Mouse (Mus musculus): ENCODE data around the gene Rasl2-9. TPM values are rescaled to one million over a fixed set of nuclear protein-coding genes. Genes with fewer than 3 reads are reported as not detected.

Rasl2-9 gene
- total and polyA plus RNA-seq, 2 experiments from 2014 or later, result 0.57 TPM; not detected in 1

GRCm38 (mm10) chr7:5092381-5092780 lies 33.4 kb downstream of the Rasl2-9 start:
- no peaks in the 10 kb centered on the region for H3K9me3 ChIP-seq (ENCODE audit: low read length)
- no peak overlapping the region for H3K9ac ChIP-seq (replicated peaks; ENCODE audit: low read length, poor library complexity, severe bottlenecking)
- DNase-seq (ENCODE audit: low spot score) (no peak), ATAC-seq (ENCODE audit: low FRiP score) (no peak)
- H3K27ac ChIP-seq (ENCODE audit: low read depth, low read length), result no peak overlapping the region
- no peak overlapping the region for H3K4me3 ChIP-seq (ENCODE audit: low read depth, low read length)
- no peak overlapping the region for H3K4me2 ChIP-seq (ENCODE audit: low read depth, low read length, poor library complexity, severe bottlenecking)
- peaks cover 44% of the 10 kb centered on the region for H3K36me3 ChIP-seq (ENCODE audit: insufficient read depth, low read length)
- no peaks in the 10 kb centered on the region for H3K4me1 ChIP-seq (ENCODE audit: insufficient read depth, low read length)
- H3K27me3 ChIP-seq (ENCODE audit: insufficient read depth, low read length), result no peaks in the 10 kb centered on the region
- no peak for TF ChIP-seq CTCF (IDR thresholded peaks at IDR 0.05)
- WGBS, result 86% methylated on average over 6 of the region's 6 CpGs

GRCm38 (mm10) chr7:5091008-5091728 lies 34.6 kb downstream of the Rasl2-9 start:
- 93% methylated on average over 15 of the region's 15 CpGs for WGBS
- no peak for DNase-seq (ENCODE audit: low spot score)

DNA sequence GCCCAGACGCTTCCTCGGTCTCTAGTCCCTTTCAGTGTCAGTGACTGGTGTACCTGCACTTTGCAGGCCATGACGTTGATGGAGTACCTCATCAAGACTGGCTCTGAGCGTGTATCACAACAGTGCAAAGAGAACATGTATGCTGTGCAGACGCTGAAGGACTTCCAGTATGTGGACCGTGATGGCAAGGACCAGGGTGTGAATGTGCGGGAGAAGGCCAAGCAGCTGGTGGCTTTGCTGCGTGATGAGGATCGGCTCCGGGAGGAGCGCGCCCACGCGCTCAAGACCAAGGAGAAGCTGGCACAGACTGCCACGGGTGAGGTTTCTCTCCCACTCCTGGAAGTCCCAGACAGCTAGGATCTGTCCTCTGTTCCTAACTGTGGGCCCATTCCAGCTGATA lies 35.9 kb downstream of the Rasl2-9 start:
- no peak overlapping the region for H3K4me2 ChIP-seq (ENCODE audit: low read depth, low read length, poor library complexity, severe bottlenecking)
- WGBS, result 94% methylated on average over 15 of the region's 15 CpGs
- no peak overlapping the region for H3K27ac ChIP-seq (ENCODE audit: low read depth, low read length)
- no peaks in the 10 kb centered on the region for H3K9me3 ChIP-seq (ENCODE audit: low read length)
- no peak overlapping the region for H3K4me3 ChIP-seq (ENCODE audit: low read depth, low read length)
- H3K27me3 ChIP-seq (ENCODE audit: insufficient read depth, low read length), result no peaks in the 10 kb centered on the region
- no peaks in the 10 kb centered on the region for H3K4me1 ChIP-seq (ENCODE audit: insufficient read depth, low read length)
- no peak overlapping the region for H3K9ac ChIP-seq (replicated peaks; ENCODE audit: low read length, poor library complexity, severe bottlenecking)
- peaks cover 34% of the 10 kb centered on the region for H3K36me3 ChIP-seq (ENCODE audit: insufficient read depth, low read length)
- TF ChIP-seq CTCF (IDR thresholded peaks at IDR 0.05), result no peak
- no peak for DNase-seq (ENCODE audit: low spot score)
- no peak for ATAC-seq (ENCODE audit: low FRiP score)

More at GRCm38 (mm10) chr7:5091008-5091728, 34.6 kb downstream of the Rasl2-9 start:
- no peak for TF ChIP-seq CTCF (IDR thresholded peaks at IDR 0.05)
- Histone ChIP-seq H3K9ac (replicated peaks; ENCODE audit: low read length, poor library complexity, severe bottlenecking) (no peak overlapping the region), H3K4me1 (ENCODE audit: insufficient read depth, low read length) (no peaks in the 10 kb centered on the region), H3K4me3 (ENCODE audit: low read depth, low read length) (no peak overlapping the region), H3K27me3 (ENCODE audit: insufficient read depth, low read length) (no peaks in the 10 kb centered on the region), H3K27ac (ENCODE audit: low read depth, low read length) (no peak overlapping the region), H3K36me3 (ENCODE audit: insufficient read depth, low read length) (peaks cover 43% of the 10 kb centered on the region), H3K4me2 (ENCODE audit: low read depth, low read length, poor library complexity, severe bottlenecking) (no peak overlapping the region), H3K9me3 (ENCODE audit: low read length) (no peaks in the 10 kb centered on the region)
- ATAC-seq (ENCODE audit: low FRiP score), result no peak

- no peak for ATAC-seq (ENCODE audit: low FRiP score)
- 85% methylated on average over 4 of the region's 4 CpGs for WGBS
- no peak for TF ChIP-seq CTCF (IDR thresholded peaks at IDR 0.05)
Observed at GRCm38 (mm10) chr7:5087886-5088285, 37.9 kb downstream of the Rasl2-9 start.

GRCm38 (mm10) chr7:5086921-5087440 lies 38.8 kb downstream of the Rasl2-9 start:
- Histone ChIP-seq H3K4me2 (ENCODE audit: low read depth, low read length, poor library complexity, severe bottlenecking) (no peak overlapping the region), H3K9me3 (ENCODE audit: low read length) (no peaks in the 10 kb centered on the region), H3K36me3 (ENCODE audit: insufficient read depth, low read length) (peaks cover 20% of the 10 kb centered on the region), H3K4me1 (ENCODE audit: insufficient read depth, low read length) (0 out of 2 replicates have a peak, but pooled peaks cover 2% of the 10 kb centered on the region), H3K27me3 (ENCODE audit: insufficient read depth, low read length) (no peaks in the 10 kb centered on the region), H3K4me3 (ENCODE audit: low read depth, low read length) (no peak overlapping the region), H3K27ac (ENCODE audit: low read depth, low read length) (no peak overlapping the region), H3K9ac (replicated peaks; ENCODE audit: low read length, poor library complexity, severe bottlenecking) (no peak overlapping the region)
- TF ChIP-seq CTCF (IDR thresholded peaks at IDR 0.05), result no peak
- no peak for ATAC-seq (ENCODE audit: low FRiP score)
- DNase-seq (ENCODE audit: low spot score), result no peak
- WGBS, result 67% methylated on average over 5 of the region's 5 CpGs

More at GRCm38 (mm10) chr7:5087886-5088285, 37.9 kb downstream of the Rasl2-9 start:
- H3K9ac ChIP-seq (replicated peaks; ENCODE audit: low read length, poor library complexity, severe bottlenecking), result no peak overlapping the region
- no peak overlapping the region for H3K4me2 ChIP-seq (ENCODE audit: low read depth, low read length, poor library complexity, severe bottlenecking)
- no peak overlapping the region for H3K4me3 ChIP-seq (ENCODE audit: low read depth, low read length)
- H3K27me3 ChIP-seq (ENCODE audit: insufficient read depth, low read length), result no peaks in the 10 kb centered on the region
- no peak overlapping the region for H3K27ac ChIP-seq (ENCODE audit: low read depth, low read length)
- H3K4me1 ChIP-seq (ENCODE audit: insufficient read depth, low read length), result no peaks in the 10 kb centered on the region
- DNase-seq (ENCODE audit: low spot score), result no peak
- H3K9me3 ChIP-seq (ENCODE audit: low read length), result no peaks in the 10 kb centered on the region
- H3K36me3 ChIP-seq (ENCODE audit: insufficient read depth, low read length), result peaks cover 24% of the 10 kb centered on the region

DNA sequence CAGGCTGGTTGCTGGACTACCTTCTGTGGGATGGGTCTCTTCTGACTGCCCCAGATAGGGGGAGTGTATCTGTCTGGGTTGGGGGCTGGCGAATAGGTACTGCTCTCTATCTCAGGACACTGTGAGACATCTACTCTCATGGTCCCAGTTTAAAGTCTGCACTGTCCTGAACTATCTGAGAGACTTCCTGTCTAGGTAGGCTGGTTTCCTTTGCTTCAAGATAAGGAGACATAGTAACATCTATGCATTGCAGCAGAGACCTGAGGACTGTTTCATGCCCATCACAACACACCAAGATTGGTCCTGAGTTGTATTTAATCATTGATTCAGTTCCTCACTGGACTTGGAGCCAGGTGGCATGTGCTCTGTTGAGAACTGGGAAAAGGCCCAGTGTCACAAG lies 40.2 kb downstream of the Rasl2-9 start:
- no peak for DNase-seq (ENCODE audit: low spot score)
- no peak for ATAC-seq (ENCODE audit: low FRiP score)
- H3K4me2 ChIP-seq (ENCODE audit: low read depth, low read length, poor library complexity, severe bottlenecking), result no peak overlapping the region
- no peak overlapping the region for H3K27ac ChIP-seq (ENCODE audit: low read depth, low read length)
- no peak overlapping the region for H3K4me3 ChIP-seq (ENCODE audit: low read depth, low read length)
- peaks cover 17% of the 10 kb centered on the region for H3K36me3 ChIP-seq (ENCODE audit: insufficient read depth, low read length)
- no peaks in the 10 kb centered on the region for H3K9me3 ChIP-seq (ENCODE audit: low read length)
- 91% methylated on average over 1 of the region's 1 CpGs for WGBS
- H3K27me3 ChIP-seq (ENCODE audit: insufficient read depth, low read length), result no peaks in the 10 kb centered on the region
- 0 out of 2 replicates have a peak, but pooled peaks cover 7% of the 10 kb centered on the region for H3K4me1 ChIP-seq (ENCODE audit: insufficient read depth, low read length)
- H3K9ac ChIP-seq (replicated peaks; ENCODE audit: low read length, poor library complexity, severe bottlenecking), result no peak overlapping the region
- TF ChIP-seq CTCF (IDR thresholded peaks at IDR 0.05), result no peak

Measured in midbrain, postnatal 0 days (tissue).